Mouse (Mus musculus): ENCODE measurements around the gene Impg1.

Impg1 gene

GRCm38 (mm10) chr9:80465381-80465780 is at the start of gene Impg1:
Gene Impg1 (minus strand): TSS chr9:80465481.
- DNase-seq (ENCODE audit: low read depth, low spot score), result peak; percentile 48

GRCm38 (mm10) chr9:80509464-80510153 is 44.3 kb upstream of the Impg1 start:
- no peak for DNase-seq (ENCODE audit: low read depth, low spot score)

- DNase-seq (ENCODE audit: low read depth, low spot score), result no peak
These were observed 39.3 kb upstream of the Impg1 start for GRCm38 (mm10) chr9:80504496-80505012.

GRCm38 (mm10) chr9:80491591-80491990 is 26.3 kb upstream of the Impg1 start:
- no peak for DNase-seq (ENCODE audit: low read depth, low spot score)

GRCm38 (mm10) chr9:80460420-80460819 is 4.9 kb downstream of the Impg1 start:
- DNase-seq (ENCODE audit: low read depth, low spot score), result no peak

GRCm38 (mm10) chr9:80450467-80451261 is 14.6 kb downstream of the Impg1 start:
- DNase-seq (ENCODE audit: low read depth, low spot score), result no peak

GRCm38 (mm10) chr9:80441096-80441710 is 24.1 kb downstream of the Impg1 start:
- DNase-seq (ENCODE audit: low read depth, low spot score), result no peak

GRCm38 (mm10) chr9:80391404-80391803 is 73.9 kb downstream of the Impg1 start:
- no peak for DNase-seq (ENCODE audit: low read depth, low spot score)

GRCm38 (mm10) chr9:80391002-80391401 is 74.3 kb downstream of the Impg1 start:
- no peak for DNase-seq (ENCODE audit: low read depth, low spot score)

- DNase-seq (ENCODE audit: low read depth, low spot score), result no peak
These were observed 77.4 kb downstream of the Impg1 start for GRCm38 (mm10) chr9:80387890-80388289.

- DNase-seq (ENCODE audit: low read depth, low spot score), result no peak
These were observed 78.8 kb downstream of the Impg1 start for GRCm38 (mm10) chr9:80386492-80386891.

GRCm38 (mm10) chr9:80386000-80386399 is 79.3 kb downstream of the Impg1 start:
- no peak for DNase-seq (ENCODE audit: low read depth, low spot score)

GRCm38 (mm10) chr9:80382711-80383110 is 82.6 kb downstream of the Impg1 start:
- DNase-seq (ENCODE audit: low read depth, low spot score), result no peak

- no peak for DNase-seq (ENCODE audit: low read depth, low spot score)
These were observed 85.1 kb downstream of the Impg1 start for GRCm38 (mm10) chr9:80380078-80380645.

- no peak for DNase-seq (ENCODE audit: low read depth, low spot score)
These were observed 91.2 kb downstream of the Impg1 start for GRCm38 (mm10) chr9:80374100-80374499.

GRCm38 (mm10) chr9:80373304-80373739 is 92.0 kb downstream of the Impg1 start:
- no peak for DNase-seq (ENCODE audit: low read depth, low spot score)

- no peak for DNase-seq (ENCODE audit: low read depth, low spot score)
These were observed 96.6 kb downstream of the Impg1 start for GRCm38 (mm10) chr9:80368636-80369035.

- DNase-seq (ENCODE audit: low read depth, low spot score), result no peak
These were observed 97.6 kb downstream of the Impg1 start for GRCm38 (mm10) chr9:80367520-80368204.

GRCm38 (mm10) chr9:80360063-80360462 is 105.2 kb downstream of the Impg1 start:
- no peak for DNase-seq (ENCODE audit: low read depth, low spot score)

GRCm38 (mm10) chr9:80351678-80352331 is 113.5 kb downstream of the Impg1 start:
- no peak for DNase-seq (ENCODE audit: low read depth, low spot score)

GRCm38 (mm10) chr9:80351295-80351677 is 114.0 kb downstream of the Impg1 start:
- DNase-seq (ENCODE audit: low read depth, low spot score), result no peak
